Mouse (Mus musculus): Measurements from ENCODE around the gene Cd40. TPM values are rescaled to one million over a fixed set of nuclear protein-coding genes. Genes with fewer than 3 reads are reported as not detected.

The Cd40 gene
- under 1 TPM; 0.28 to 0.41 TPM for total RNA-seq (2021)
- long read RNA-seq, experiment 1: 0 reads
- long read RNA-seq, experiment 2: 0 reads

DNA sequence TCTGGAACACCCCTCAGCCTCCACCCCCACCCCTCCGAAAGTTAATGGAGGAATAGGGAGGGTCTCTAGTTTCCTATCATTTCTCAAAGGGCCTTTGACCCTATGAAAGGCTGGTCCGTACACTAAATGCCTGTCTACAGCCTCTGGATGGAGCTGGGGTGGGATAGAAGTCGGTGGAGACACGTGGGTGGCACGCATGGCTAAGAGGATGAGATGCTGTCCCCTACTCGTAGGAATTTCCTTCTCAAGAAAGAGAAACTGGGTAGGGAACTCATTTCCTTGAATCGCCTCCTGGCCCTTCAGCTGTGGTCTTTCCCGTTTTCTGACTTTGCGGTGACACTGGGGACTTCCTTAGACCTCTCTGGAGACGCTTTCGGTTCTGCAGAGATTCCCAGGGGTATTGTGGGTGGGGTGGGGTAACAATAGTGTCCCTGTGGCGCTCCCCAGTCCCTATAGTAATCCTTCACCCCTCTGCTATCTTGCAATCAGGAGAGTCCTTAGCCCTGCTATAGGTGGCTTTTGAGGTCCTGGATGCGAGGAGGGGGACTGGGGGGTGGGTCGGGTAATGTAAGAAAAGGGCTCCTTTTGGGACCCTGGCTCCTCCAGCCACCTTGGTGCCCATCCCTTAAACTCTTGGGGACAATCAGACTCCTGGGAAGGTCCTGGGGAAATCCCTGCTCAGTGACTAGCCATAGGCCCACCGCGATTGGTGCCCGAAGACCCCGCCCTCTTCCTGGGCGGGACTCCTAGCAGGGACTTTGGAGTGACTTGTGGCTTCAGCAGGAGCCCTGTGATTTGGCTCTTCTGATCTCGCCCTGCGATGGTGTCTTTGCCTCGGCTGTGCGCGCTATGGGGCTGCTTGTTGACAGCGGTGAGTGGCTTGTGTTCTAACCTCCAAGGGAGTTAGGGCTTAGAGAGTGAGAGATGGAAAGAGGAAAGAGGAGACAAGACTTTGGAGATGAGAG lies at the start of gene Cd40:
Cd40 (plus strand) TSS at position 740 of the 965 bp plus-strand sequence.
- peak; percentile 60 for DNase-seq (ENCODE audit: low spot score)

- DNase-seq (ENCODE audit: low spot score): no peak
Measured at GRCm38 (mm10) chr2:165006813-165007212, 48.6 kb upstream of the Cd40 start.

GRCm38 (mm10) chr2:165007986-165008385 lies 47.4 kb upstream of the Cd40 start:
- no peak for DNase-seq (ENCODE audit: low spot score)

- DNase-seq (ENCODE audit: low spot score): no peak
Measured at GRCm38 (mm10) chr2:165009161-165009560, 46.3 kb upstream of the Cd40 start.

- DNase-seq (ENCODE audit: low spot score): no peak
Measured at GRCm38 (mm10) chr2:165009581-165009980, 45.8 kb upstream of the Cd40 start.

DNA sequence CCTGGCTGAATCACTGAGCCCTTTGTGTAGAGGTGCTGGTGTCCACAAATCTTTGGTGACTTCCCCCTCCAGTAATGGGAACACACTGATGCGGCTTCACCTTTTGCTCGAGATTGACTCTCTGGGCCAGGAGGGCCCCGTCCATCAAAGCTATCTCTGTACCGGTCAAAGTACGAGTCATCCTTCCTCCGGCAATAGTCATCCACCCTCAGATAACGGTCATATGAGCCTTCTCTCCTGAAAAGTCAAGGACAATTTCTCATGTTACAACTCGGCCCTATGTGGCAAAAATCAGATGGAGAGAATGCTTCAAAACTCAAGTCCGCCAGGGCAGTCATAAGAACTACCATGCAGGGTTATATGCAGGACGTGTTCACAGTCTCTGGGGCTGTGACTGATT lies 45.1 kb upstream of the Cd40 start:
- DNase-seq (ENCODE audit: low spot score): no peak

- no peak for DNase-seq (ENCODE audit: low spot score)
Measured at GRCm38 (mm10) chr2:165014935-165015334, 40.5 kb upstream of the Cd40 start.

DNA sequence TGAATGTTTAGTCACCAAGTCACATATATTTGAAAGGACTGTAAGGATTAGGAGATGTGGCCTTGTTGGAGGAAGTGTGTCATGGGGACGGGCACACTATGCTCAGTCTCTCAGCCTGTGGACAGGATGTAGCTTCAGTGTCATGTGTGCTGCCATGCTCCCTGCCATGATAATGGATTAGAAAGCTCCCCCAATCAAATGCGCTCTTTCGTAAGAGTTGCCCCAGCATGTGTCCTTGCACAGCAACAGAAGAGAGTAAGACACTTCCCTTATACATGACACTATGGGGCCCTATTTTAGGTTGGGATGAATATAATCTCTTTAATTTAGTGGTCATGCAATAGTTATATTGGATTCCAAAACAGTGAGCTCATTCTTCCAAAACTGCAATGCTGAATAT lies 34.9 kb upstream of the Cd40 start:
- DNase-seq (ENCODE audit: low spot score): no peak

DNA sequence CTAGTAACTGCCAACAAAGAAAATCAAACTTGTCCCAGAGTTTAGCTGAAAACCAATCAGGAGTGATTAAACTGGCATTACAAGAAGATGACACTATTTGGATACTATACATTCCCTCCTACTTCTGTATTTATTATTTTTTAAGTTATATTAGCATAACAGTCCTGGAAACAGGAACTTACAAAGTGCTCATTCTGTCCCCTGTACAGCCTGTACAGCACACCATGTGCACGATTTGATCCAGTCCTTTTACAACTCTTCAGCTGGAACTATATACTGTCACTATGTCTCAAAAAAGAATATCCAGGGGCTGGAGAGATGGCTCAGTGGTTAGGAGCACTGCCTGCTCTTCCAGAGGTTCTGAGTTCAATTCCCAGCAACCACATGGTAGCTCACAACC lies 28.3 kb upstream of the Cd40 start:
- no peak for DNase-seq (ENCODE audit: low spot score)

DNA sequence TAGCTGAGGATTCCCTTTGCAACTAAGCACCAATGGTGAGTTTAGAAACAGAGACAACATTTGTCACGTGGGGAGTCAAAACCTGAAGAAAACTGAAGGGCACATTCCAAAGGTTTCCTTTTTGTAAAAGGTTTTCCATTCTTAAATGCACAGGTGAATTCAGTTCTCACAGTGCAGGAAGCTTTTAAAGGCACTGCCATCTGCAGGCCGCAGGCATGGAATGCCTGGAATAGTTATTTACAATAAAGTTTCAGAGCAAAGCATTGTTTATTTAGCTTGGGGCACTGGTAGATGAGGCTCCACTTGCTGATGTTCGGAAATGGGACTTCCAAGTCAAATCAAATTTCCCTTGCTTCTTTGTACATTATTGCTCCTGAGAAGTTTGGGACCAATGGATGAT lies 22.9 kb upstream of the Cd40 start:
- DNase-seq (ENCODE audit: low spot score): no peak

GRCm38 (mm10) chr2:165033306-165033705 lies 22.1 kb upstream of the Cd40 start:
- no peak for DNase-seq (ENCODE audit: low spot score)

GRCm38 (mm10) chr2:165034131-165035057 lies 21.0 kb upstream of the Cd40 start, which contains the start of gene Ncoa5:
Gene Ncoa5, minus strand, starts transcription at chr2:165034867.
- DNase-seq (ENCODE audit: low spot score): peak; percentile 98

DNA sequence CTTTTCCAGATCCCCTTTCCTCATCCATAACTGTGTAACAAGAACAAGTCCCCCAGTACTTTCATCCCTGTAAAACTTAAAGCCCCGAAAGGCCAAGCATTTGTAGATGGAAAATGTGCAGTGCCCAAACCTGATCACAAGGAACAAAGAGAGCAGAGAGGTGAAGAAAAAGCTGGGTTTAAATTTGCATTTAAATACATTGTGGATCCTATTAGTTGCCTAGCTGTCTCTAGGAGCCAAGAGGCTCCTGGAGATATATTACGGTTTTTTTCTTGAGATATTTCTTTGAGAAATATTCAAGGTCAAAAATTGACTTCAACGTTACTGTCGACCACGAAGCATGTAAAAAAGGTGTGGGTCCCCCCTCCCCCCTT lies 20.4 kb upstream of the Cd40 start:
- no peak for DNase-seq (ENCODE audit: low spot score)

- no peak for DNase-seq (ENCODE audit: low spot score)
Measured at GRCm38 (mm10) chr2:165037415-165037814, 18.0 kb upstream of the Cd40 start.

- DNase-seq (ENCODE audit: low spot score): no peak
Measured at GRCm38 (mm10) chr2:165042126-165042525, 13.3 kb upstream of the Cd40 start.

- no peak for DNase-seq (ENCODE audit: low spot score)
Measured at GRCm38 (mm10) chr2:165043090-165043636, 12.3 kb upstream of the Cd40 start.

DNA sequence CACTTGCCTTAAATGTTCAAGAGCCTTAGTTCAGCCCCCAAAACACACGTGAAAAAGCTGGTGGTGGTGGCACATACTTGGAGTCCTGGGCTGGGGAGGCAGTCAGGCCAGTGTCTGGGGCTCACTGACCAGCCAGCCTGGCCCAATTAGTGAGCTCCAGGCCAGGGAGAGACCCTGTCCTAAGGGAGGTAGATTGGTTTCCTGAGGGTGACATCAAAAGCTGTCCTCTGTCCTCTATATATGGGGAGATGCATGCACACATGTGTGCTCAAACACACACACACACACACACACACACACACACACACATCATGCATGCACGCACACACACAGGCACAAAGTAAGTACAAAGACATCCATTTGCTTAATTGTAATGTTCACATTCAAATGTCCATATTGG lies 11.7 kb upstream of the Cd40 start:
- DNase-seq (ENCODE audit: low spot score): no peak

DNA sequence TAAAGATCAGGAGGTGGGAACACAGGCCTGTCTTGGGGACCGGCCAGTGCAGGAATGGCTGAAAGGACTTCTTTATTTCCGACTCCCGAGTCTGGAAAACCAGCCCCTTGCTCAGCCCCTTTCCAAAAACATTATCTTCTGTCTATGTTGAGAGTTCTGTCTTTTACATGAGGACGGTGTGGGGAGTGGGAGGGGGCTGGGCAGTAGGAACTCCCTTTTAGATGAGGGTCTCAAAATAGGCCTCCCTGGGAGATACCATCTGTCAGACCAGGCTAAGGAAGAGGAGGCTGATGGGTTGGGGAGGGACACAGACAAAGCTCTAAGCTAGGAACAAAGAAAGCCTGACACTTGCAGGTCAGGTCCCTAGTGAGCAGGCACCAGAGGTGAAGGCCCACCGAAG lies 6.4 kb upstream of the Cd40 start:
- no peak for DNase-seq (ENCODE audit: low spot score)

DNA sequence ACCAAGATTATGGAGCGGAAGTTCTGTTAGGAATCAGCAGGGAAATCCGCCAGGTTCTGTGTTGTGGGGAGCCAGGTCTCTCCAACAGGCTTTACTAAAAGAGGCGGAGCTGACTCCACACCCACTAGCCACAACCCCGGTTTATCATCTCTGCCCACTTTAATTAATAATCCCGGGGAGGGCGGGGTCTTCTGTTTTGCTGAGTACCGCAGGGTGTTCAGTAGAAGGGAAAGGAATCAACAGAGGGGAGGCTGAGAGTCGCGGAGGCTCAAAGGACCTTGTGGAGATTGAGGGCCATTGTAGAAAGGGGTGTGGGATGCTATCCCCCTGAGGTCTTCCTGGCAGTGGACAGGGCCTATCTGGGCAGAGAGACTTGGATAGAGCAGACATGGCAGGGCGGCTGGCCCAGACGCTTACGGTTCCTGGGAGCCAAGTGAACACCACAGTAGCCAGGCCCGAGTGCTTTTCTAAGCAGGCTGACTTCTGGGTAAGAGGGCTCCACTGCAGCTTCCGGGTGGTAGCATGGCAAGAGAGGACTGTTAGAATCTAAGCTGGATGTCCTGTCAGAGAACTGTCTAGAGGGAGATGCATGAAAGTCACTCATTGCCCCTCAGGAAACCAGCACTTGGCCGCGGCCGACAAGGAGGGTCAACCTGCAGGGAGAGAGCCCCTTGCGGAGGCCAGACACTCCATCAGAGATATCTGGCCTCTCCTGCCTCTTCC lies 4.4 kb upstream of the Cd40 start:
- DNase-seq (ENCODE audit: low spot score): no peak

DNA sequence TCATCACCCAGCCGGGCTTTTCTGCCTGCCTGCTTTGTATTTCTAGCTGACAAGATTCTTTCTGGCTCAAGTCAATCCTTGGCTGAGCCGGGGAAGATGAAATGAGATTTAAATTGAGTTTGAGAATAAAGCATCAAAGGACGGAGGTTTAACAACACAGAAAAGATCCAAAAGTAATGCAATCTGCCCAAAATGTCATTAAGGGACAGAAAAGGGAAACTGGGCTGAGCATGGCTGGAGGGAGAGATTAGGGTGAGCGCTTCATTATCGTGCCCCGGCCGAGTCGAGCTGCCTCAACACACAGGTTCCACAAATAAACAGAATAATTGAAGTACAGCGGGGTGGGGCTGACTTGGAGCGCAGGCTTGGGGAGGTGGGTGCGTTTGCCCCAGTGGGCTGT lies 3.9 kb upstream of the Cd40 start:
- no peak for DNase-seq (ENCODE audit: low spot score)

DNA sequence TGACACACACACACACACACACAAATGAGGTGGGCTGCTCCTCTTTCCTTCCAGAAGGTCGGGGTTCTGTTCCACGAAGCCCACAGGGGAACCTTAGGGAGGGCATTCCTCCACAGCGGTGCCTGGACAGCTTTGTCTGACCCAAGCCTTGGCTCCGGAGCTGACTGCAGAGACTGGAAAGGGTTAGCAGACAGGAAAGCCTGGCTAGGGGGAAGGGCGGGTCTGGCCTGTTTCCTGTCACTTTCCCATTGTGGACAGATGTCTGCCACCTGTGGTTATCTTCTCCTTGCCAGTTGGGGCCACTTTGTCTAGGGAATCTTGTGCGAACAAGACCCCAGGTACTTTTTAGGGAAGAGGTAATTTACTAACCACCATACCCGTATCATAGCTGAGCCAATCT lies 478 bp downstream of the Cd40 start:
- no peak for DNase-seq (ENCODE audit: low spot score)

All from gastrocnemius, adult 18-20 months (tissue).